Mouse (Mus musculus): ENCODE measurements around the gene Xrra1. TPM values are rescaled to one million over a fixed set of nuclear protein-coding genes. Genes with fewer than 3 reads are reported as not detected.

Xrra1 gene
- polyA plus RNA-seq (2014; fragmentation: Illumina TruSeq; extraction: RNeasy Lipid Tissue Mini Kit (QIAGEN cat#74804); ENCODE audit: low read depth, low replicate concordance) = not detected

DNA sequence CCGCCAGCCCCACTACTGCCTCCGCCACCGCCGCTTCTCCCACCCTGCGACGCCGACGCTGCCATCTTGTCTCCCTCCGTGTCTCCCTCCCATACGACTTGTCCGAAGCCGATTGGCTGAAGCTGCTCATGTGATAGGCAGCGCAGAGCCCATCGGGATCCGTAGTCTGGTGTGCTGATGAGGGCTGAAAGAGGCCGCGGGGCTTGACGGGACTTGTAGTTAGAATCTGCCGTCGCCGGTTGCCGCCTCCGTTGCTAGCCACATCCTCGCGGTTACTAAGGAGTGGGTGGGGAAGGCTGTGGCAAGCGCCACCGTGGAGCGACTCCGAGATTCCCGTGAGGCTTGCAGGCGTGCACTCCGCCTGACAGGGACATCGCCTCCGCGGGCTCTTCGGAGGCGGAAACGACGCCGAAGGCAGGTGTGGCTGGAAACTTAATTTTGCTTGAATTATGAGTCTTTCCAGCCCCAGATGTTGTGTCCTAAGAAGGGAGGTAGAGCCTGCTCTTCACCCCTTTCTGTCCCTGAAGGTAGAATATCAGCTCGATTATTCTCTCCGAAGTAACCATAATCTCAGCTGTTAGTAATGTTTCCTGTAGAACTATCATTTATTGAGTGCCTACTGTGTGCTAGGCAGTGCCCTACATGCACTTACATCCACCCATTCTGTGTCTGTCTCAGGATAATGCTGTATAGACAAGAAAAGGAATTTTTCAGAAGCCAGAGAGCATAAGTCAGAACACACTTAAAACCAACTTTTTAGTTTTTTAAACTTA lies at the start of gene Xrra1:
Xrra1 (plus strand) TSS at position 304 of the 773 bp plus-strand sequence.

DNA sequence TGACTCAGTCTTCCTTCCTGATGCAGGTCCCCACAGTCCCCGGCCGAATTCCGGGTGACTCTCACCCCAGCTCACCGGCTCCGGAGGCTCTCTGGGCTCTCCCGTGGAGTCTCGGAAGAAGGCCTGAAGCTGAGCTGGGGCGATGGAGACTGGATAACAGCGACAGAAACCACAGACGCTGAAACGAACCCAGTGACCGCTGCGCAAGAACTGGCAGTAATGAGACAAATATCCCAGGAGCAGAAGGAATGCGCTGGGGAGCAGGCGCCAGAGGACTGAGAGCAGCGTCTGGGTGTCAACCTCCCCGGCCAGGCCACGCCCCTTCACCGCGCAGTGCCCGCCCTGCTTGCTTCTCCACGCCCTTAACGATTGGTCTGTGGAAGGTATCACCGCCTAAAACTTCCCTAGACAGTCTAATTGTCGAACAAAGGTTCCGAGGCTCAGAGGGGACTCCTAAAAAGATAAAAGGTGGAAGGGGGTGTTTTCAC lies 30.8 kb upstream of the Xrra1 start, which contains the start of gene Neu3:
Neu3 (minus strand) TSS at position 335 of the 488 bp plus-strand sequence.

DNA sequence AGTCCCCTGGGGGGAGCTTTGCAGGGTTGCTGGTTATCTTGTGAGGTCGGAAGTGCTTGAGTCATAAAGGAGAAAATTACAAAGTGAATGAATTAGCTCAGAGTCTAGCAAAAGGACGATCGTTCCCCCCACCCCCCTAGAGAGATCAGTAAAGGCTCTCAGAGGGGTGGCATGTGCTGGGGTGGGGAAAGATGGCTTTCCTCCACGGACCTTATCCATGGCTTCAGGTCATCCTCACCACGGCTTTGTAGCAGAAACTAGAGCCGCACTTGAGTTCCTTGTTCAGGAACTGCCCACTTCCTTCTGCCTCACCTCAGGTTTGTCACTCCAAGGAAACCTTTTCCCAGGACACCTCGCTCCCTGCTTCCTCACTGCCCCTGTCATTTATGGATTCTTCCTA lies 4.4 kb downstream of the Xrra1 start, which contains the start of gene Spcs2:
Spcs2 (minus strand) TSS at position 101 of the 400 bp plus-strand sequence.

Other genes with a start within 250 kb of the Xrra1 start
- 0.95 TPM for gene Tpbgl, start 232.0 kb upstream of the Xrra1 start, polyA plus RNA-seq (2014; fragmentation: Illumina TruSeq; extraction: RNeasy Lipid Tissue Mini Kit (QIAGEN cat#74804); ENCODE audit: low read depth, low replicate concordance)
- gene Slco2b1, start 147.8 kb upstream of the Xrra1 start, polyA plus RNA-seq (2014; fragmentation: Illumina TruSeq; extraction: RNeasy Lipid Tissue Mini Kit (QIAGEN cat#74804); ENCODE audit: low read depth, low replicate concordance) = 8.0 TPM
- not detected for gene Olfr520, start 128.8 kb upstream of the Xrra1 start, polyA plus RNA-seq (2014; fragmentation: Illumina TruSeq; extraction: RNeasy Lipid Tissue Mini Kit (QIAGEN cat#74804); ENCODE audit: low read depth, low replicate concordance)
- not detected for gene Olfr521, start 95.6 kb upstream of the Xrra1 start, polyA plus RNA-seq (2014; fragmentation: Illumina TruSeq; extraction: RNeasy Lipid Tissue Mini Kit (QIAGEN cat#74804); ENCODE audit: low read depth, low replicate concordance)
- 9.2 TPM for gene Neu3, start 30.7 kb upstream of the Xrra1 start, polyA plus RNA-seq (2014; fragmentation: Illumina TruSeq; extraction: RNeasy Lipid Tissue Mini Kit (QIAGEN cat#74804); ENCODE audit: low read depth, low replicate concordance)
- gene Spcs2, start 4.3 kb downstream of the Xrra1 start, polyA plus RNA-seq (2014; fragmentation: Illumina TruSeq; extraction: RNeasy Lipid Tissue Mini Kit (QIAGEN cat#74804); ENCODE audit: low read depth, low replicate concordance) = 171 TPM
- 10.3 TPM for gene Rnf169, start 121.3 kb downstream of the Xrra1 start, polyA plus RNA-seq (2014; fragmentation: Illumina TruSeq; extraction: RNeasy Lipid Tissue Mini Kit (QIAGEN cat#74804); ENCODE audit: low read depth, low replicate concordance)
- gene Chrdl2, start 147.1 kb downstream of the Xrra1 start, polyA plus RNA-seq (2014; fragmentation: Illumina TruSeq; extraction: RNeasy Lipid Tissue Mini Kit (QIAGEN cat#74804); ENCODE audit: low read depth, low replicate concordance) = 0.54 TPM

All from sigmoid colon, adult 10 weeks (tissue).